In genomic region chr1:87213735-87214704, GRCm38 (mm10) we compare ENCODE assay signal across 8 mouse cellular contexts. TPM values are rescaled to one million over a fixed set of nuclear protein-coding genes. Genes with fewer than 3 reads are reported as not detected.
DNase-seq lines count a peak whose midpoint lies in the region; ATAC-seq lines count a peak whose summit lies in the region.

Gene Eif4e2, plus strand, starts transcription at chr1:87213914.

- H3K36me3 ChIP-seq in hindbrain, embryonic 16.5 days (ENCODE audit: control insufficient read depth, insufficient read depth, low read length) = no peaks in the 10 kb centered on the region
- no peaks in the 10 kb centered on the region for H3K36me3 ChIP-seq in macrophage (ENCODE audit: inconsistent target)

- ATAC-seq in hindbrain, embryonic 16.5 days = peak; percentile 97

- H3K27me3 ChIP-seq in hindbrain, embryonic 16.5 days (replicated peaks; ENCODE audit: control insufficient read depth, insufficient read depth, low read length) = no peaks in the 10 kb centered on the region

- whole genome bisulfite sequencing in hindbrain, embryonic 16.5 days = under 1% methylated on average over 79 of the region's 99 CpGs
- WGBS in macrophage (ENCODE audit: missing documents) = under 1% methylated on average over 93 of the region's 99 CpGs

- peak; percentile 87 for DNase-seq in WW6 (ENCODE audit: low read depth, low spot score)
- peak; percentile 89 to 92 for DNase-seq in cerebellum, postnatal 4 days (ENCODE audit: low spot score in 2 of 2)
- peak; percentile 96 for DNase-seq in gastrocnemius, adult 18-20 months (ENCODE audit: low spot score)
- DNase-seq in left cerebral cortex, adult 18-20 months (ENCODE audit: low spot score in 2 of 2) = peak; percentile 91 to 92
- DNase-seq in right cerebral cortex, adult 18-20 months = peak; percentile 93
- DNase-seq in urinary bladder, postnatal 10 days (ENCODE audit: low spot score) = peak; percentile 84

- peaks cover 30% of the 10 kb centered on the region for H3K4me1 ChIP-seq in hindbrain, embryonic 16.5 days (ENCODE audit: control insufficient read depth, insufficient read depth, low read depth, low read length)

- H3K4me2 ChIP-seq in hindbrain, embryonic 16.5 days (ENCODE audit: low read length) = peak within 1 kb of the TSS; percentile 80

- peak within 1 kb of the TSS; percentile 99 for H3K27ac ChIP-seq in hindbrain, embryonic 16.5 days (ENCODE audit: low read depth, low read length)
- H3K27ac ChIP-seq in macrophage = peak within 1 kb of the TSS; percentile 61

- H3K4me3 ChIP-seq in hindbrain, embryonic 16.5 days (ENCODE audit: low read length) = peak within 1 kb of the TSS; percentile 96
- peak within 1 kb of the TSS; percentile 89 for H3K4me3 ChIP-seq in macrophage (ENCODE audit: inconsistent target)

- no peaks in the 10 kb centered on the region for H3K9me3 ChIP-seq in hindbrain, embryonic 16.5 days (ENCODE audit: control insufficient read depth, low read length)

- H3K79me2 ChIP-seq in macrophage (ENCODE audit: inconsistent target) = peaks cover 49% of the 10 kb centered on the region

- H3K9ac ChIP-seq in hindbrain, embryonic 16.5 days (ENCODE audit: low read depth, low read length) = peak within 1 kb of the TSS; percentile 99

RNA-seq across cellular contexts. Expression of gene Eif4e2, which starts in this region (rescaled TPM):
- 10 to 100 TPM; 49.6 to 51.0 TPM for total RNA-seq in gastrocnemius, adult 18-20 months (2021)
- 79.3 and 88.1 TPM in 2 replicates for polyA plus RNA-seq in hindbrain, embryonic 16.5 days (2015; fragmentation: Nextera tagmentation; extraction: Ambion mirVana)
- total RNA-seq in left cerebral cortex, adult 18-20 months (2021) = 10 to 100 TPM; 57.5 to 58.6 TPM
- 100 to 1,000 TPM in 7 of 26 experiments, 10 to 100 TPM in 19; 70.1 to 123 (median 96.7) TPM for total RNA-seq in macrophage (2018; cell fraction: chromatin; rRNA removed)
- total RNA-seq in macrophage (2018; cell fraction: cytosol; rRNA removed) = 100 to 1,000 TPM in 6 of 26 experiments, 10 to 100 TPM in 20; 81.1 to 137 (median 91.7) TPM
- total RNA-seq in macrophage (2018; cell fraction: nucleus; rRNA removed) = 100 to 1,000 TPM in 1 of 26 experiments, 10 to 100 TPM in 25; 61.8 to 110 (median 73.3) TPM
- 76.8 to 143 TPM (median 95.4 TPM) in 3 replicates for polyA plus RNA-seq in macrophage (2018)

Comparison
In these comparisons a context has a peak if more than half of its experiments do, and no peak if none do; other contexts are left out.
1. Peak in every context shown above with its lines: DNase-seq, ATAC-seq, H3K4me3 ChIP-seq and H3K27ac ChIP-seq.